Mouse (Mus musculus): Measurements from ENCODE around the gene Ksr1. TPM values are rescaled to one million over a fixed set of nuclear protein-coding genes. Genes with fewer than 3 reads are reported as not detected.

Gene Ksr1
- polyA plus RNA-seq, 1 experiment: 20.6 TPM

GRCm38 (mm10) chr11:78972811-78973351 lies 173.3 kb downstream of the Ksr1 start:
- H3K27me3 ChIP-seq (ENCODE audit: control insufficient read depth, insufficient read depth, insufficient read length): no peaks in the 10 kb centered on the region
- H3ac ChIP-seq (ENCODE audit: control insufficient read depth, insufficient read length): no peak overlapping the region
- no peak overlapping the region for H3K4me3 ChIP-seq
- peak overlapping the region; percentile 39 for H3K4me2 ChIP-seq (ENCODE audit: low read depth)
- no peaks in the 10 kb centered on the region for H3K36me3 ChIP-seq (ENCODE audit: control insufficient read depth, insufficient read depth)
- no peak for TF ChIP-seq E2F4 (IDR thresholded peaks at IDR 0.05; ENCODE audit: insufficient read depth)
- no peak for TF ChIP-seq MYOD1 (IDR thresholded peaks at IDR 0.05; ENCODE audit: control insufficient read depth in 1 of 3, insufficient read length in 2 of 3, low read depth in 2 of 3)
- TF ChIP-seq POLR2AphosphoS2 (IDR thresholded peaks at IDR 0.05; ENCODE audit: insufficient read length, low read depth): no peak
- no peak for TF ChIP-seq REST (IDR thresholded peaks at IDR 0.05; ENCODE audit: insufficient read depth, insufficient read length)
- no peak for TF ChIP-seq CEBPB (IDR thresholded peaks at IDR 0.05; ENCODE audit: insufficient read depth, poor library complexity, severe bottlenecking)
- no peak for TF ChIP-seq SRF (IDR thresholded peaks at IDR 0.05; ENCODE audit: control insufficient read depth, insufficient read length, low read depth)
- no peak for TF ChIP-seq TCF3 (IDR thresholded peaks at IDR 0.05; ENCODE audit: insufficient read length, low read depth)
- TF ChIP-seq MAX (IDR thresholded peaks at IDR 0.05; ENCODE audit: low read depth): no peak
- TF ChIP-seq MYOG (IDR thresholded peaks at IDR 0.05; ENCODE audit: control insufficient read depth in 1 of 3, insufficient read depth in 1 of 3, insufficient read length in 2 of 3, low read depth in 2 of 3): no peak
- TF ChIP-seq TCF12 (IDR thresholded peaks at IDR 0.05; ENCODE audit: insufficient read depth, poor library complexity, severe bottlenecking): no peak
- TF ChIP-seq POLR2A (IDR thresholded peaks at IDR 0.05; ENCODE audit: insufficient read length, low read depth): no peak
- H3K79me2 ChIP-seq (ENCODE audit: control insufficient read depth, insufficient read depth): no peaks in the 10 kb centered on the region

- H3K4me2 ChIP-seq (ENCODE audit: low read depth): no peak overlapping the region
- H3ac ChIP-seq (ENCODE audit: control insufficient read depth, insufficient read length): no peak overlapping the region
- H3K4me3 ChIP-seq: no peak overlapping the region
- TF ChIP-seq MYOG (IDR thresholded peaks at IDR 0.05; ENCODE audit: control insufficient read depth in 1 of 3, insufficient read depth in 1 of 3, insufficient read length in 2 of 3, low read depth in 2 of 3) (no peak), E2F4 (IDR thresholded peaks at IDR 0.05; ENCODE audit: insufficient read depth) (no peak), POLR2A (IDR thresholded peaks at IDR 0.05; ENCODE audit: insufficient read length, low read depth) (no peak), TCF3 (IDR thresholded peaks at IDR 0.05; ENCODE audit: insufficient read length, low read depth) (no peak), REST (IDR thresholded peaks at IDR 0.05; ENCODE audit: insufficient read depth, insufficient read length) (no peak), TCF12 (IDR thresholded peaks at IDR 0.05; ENCODE audit: insufficient read depth, poor library complexity, severe bottlenecking) (no peak), CEBPB (IDR thresholded peaks at IDR 0.05; ENCODE audit: insufficient read depth, poor library complexity, severe bottlenecking) (no peak), POLR2AphosphoS2 (IDR thresholded peaks at IDR 0.05; ENCODE audit: insufficient read length, low read depth) (no peak), MYOD1 (IDR thresholded peaks at IDR 0.05; ENCODE audit: control insufficient read depth in 1 of 3, insufficient read length in 2 of 3, low read depth in 2 of 3) (no peak), SRF (IDR thresholded peaks at IDR 0.05; ENCODE audit: control insufficient read depth, insufficient read length, low read depth) (no peak), MAX (IDR thresholded peaks at IDR 0.05; ENCODE audit: low read depth) (no peak), USF1 (IDR thresholded peaks at IDR 0.05; ENCODE audit: low read depth) (no peak)
- H3K36me3 ChIP-seq (ENCODE audit: control insufficient read depth, insufficient read depth): no peaks in the 10 kb centered on the region
- H3K79me2 ChIP-seq (ENCODE audit: control insufficient read depth, insufficient read depth): no peaks in the 10 kb centered on the region
- H3K27me3 ChIP-seq (ENCODE audit: control insufficient read depth, insufficient read depth, insufficient read length): no peaks in the 10 kb centered on the region
These were observed 173.9 kb downstream of the Ksr1 start for GRCm38 (mm10) chr11:78972328-78972727.

- TF ChIP-seq MAX (IDR thresholded peaks at IDR 0.05; ENCODE audit: low read depth) (no peak), USF1 (IDR thresholded peaks at IDR 0.05; ENCODE audit: low read depth) (no peak), CEBPB (IDR thresholded peaks at IDR 0.05; ENCODE audit: insufficient read depth, poor library complexity, severe bottlenecking) (no peak), SRF (IDR thresholded peaks at IDR 0.05; ENCODE audit: control insufficient read depth, insufficient read length, low read depth) (no peak), REST (IDR thresholded peaks at IDR 0.05; ENCODE audit: insufficient read depth, insufficient read length) (no peak), MYOG (IDR thresholded peaks at IDR 0.05; ENCODE audit: control insufficient read depth in 1 of 3, insufficient read depth in 1 of 3, insufficient read length in 2 of 3, low read depth in 2 of 3) (no peak)
- Histone ChIP-seq H3K27me3 (ENCODE audit: control insufficient read depth, insufficient read depth, insufficient read length) (no peaks in the 10 kb centered on the region), H3ac (ENCODE audit: control insufficient read depth, insufficient read length) (no peak overlapping the region), H3K4me3 (no peak overlapping the region), H3K79me2 (ENCODE audit: control insufficient read depth, insufficient read depth) (no peaks in the 10 kb centered on the region), H3K4me2 (ENCODE audit: low read depth) (no peak overlapping the region), H3K36me3 (ENCODE audit: control insufficient read depth, insufficient read depth) (no peaks in the 10 kb centered on the region)
These were observed 174.5 kb downstream of the Ksr1 start for GRCm38 (mm10) chr11:78971746-78972145.

- Histone ChIP-seq H3K27me3 (ENCODE audit: control insufficient read depth, insufficient read depth, insufficient read length) (no peaks in the 10 kb centered on the region), H3K4me2 (ENCODE audit: low read depth) (no peak overlapping the region), H3K79me2 (ENCODE audit: control insufficient read depth, insufficient read depth) (no peaks in the 10 kb centered on the region), H3K36me3 (ENCODE audit: control insufficient read depth, insufficient read depth) (no peaks in the 10 kb centered on the region), H3ac (ENCODE audit: control insufficient read depth, insufficient read length) (no peak overlapping the region), H3K4me3 (no peak overlapping the region)
- TF ChIP-seq TCF3 (IDR thresholded peaks at IDR 0.05; ENCODE audit: insufficient read length, low read depth) (no peak), MYOD1 (IDR thresholded peaks at IDR 0.05; ENCODE audit: control insufficient read depth in 1 of 3, insufficient read length in 2 of 3, low read depth in 2 of 3) (no peak), REST (IDR thresholded peaks at IDR 0.05; ENCODE audit: insufficient read depth, insufficient read length) (no peak), TCF12 (IDR thresholded peaks at IDR 0.05; ENCODE audit: insufficient read depth, poor library complexity, severe bottlenecking) (no peak), SRF (IDR thresholded peaks at IDR 0.05; ENCODE audit: control insufficient read depth, insufficient read length, low read depth) (no peak)
These were observed 175.1 kb downstream of the Ksr1 start for GRCm38 (mm10) chr11:78971096-78971495.

- Histone ChIP-seq H3K79me2 (ENCODE audit: control insufficient read depth, insufficient read depth) (no peaks in the 10 kb centered on the region), H3K36me3 (ENCODE audit: control insufficient read depth, insufficient read depth) (no peaks in the 10 kb centered on the region), H3ac (ENCODE audit: control insufficient read depth, insufficient read length) (no peak overlapping the region), H3K4me2 (ENCODE audit: low read depth) (no peak overlapping the region), H3K27me3 (ENCODE audit: control insufficient read depth, insufficient read depth, insufficient read length) (no peaks in the 10 kb centered on the region), H3K4me3 (no peak overlapping the region)
- no peak for TF ChIP-seq TCF3 (IDR thresholded peaks at IDR 0.05; ENCODE audit: insufficient read length, low read depth)
- TF ChIP-seq CEBPB (IDR thresholded peaks at IDR 0.05; ENCODE audit: insufficient read depth, poor library complexity, severe bottlenecking): no peak
- TF ChIP-seq POLR2AphosphoS2 (IDR thresholded peaks at IDR 0.05; ENCODE audit: insufficient read length, low read depth): no peak
- TF ChIP-seq MYOG (IDR thresholded peaks at IDR 0.05; ENCODE audit: control insufficient read depth in 1 of 3, insufficient read depth in 1 of 3, insufficient read length in 2 of 3, low read depth in 2 of 3): no peak
- no peak for TF ChIP-seq USF1 (IDR thresholded peaks at IDR 0.05; ENCODE audit: low read depth)
- no peak for TF ChIP-seq MAX (IDR thresholded peaks at IDR 0.05; ENCODE audit: low read depth)
These were observed 178.1 kb downstream of the Ksr1 start for GRCm38 (mm10) chr11:78968121-78968520.
